In the genomic region with DNA sequence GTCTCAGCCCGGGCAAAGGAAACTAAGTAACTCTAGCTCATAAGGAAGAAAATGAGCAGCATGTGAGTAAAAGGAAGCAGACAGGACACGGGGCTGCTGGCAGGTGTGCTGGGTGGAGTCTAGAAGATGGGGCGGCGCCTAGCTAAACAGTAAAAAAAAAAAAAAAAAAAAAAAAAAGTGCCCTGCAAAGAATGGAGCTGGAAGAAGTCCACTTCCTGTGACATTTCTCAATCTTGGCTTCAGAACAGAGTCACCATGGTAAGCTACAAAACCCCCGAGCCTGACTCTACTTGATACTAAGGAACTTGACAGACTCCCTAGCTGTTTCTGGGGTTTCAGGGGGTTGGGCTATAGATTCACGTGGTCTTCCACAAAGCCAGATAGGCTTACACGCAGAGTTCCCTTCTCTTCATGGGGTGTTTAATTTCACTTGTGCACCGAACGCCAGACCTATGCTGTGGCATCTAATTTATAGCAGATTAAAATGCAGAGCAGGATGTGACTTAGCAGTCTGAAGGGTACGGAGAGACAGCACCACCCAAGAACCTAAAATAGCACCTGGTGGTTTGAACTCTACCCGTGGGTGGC, we compare ENCODE assay signal across 8 mouse cellular contexts.
A peak's percentile ranks its signal among the peaks of the same experiment; 100 is the strongest.
DNase-seq lines count a peak whose midpoint lies in the region; ATAC-seq and TF ChIP-seq lines count a peak whose summit lies in the region.

No protein-coding gene starts in this region.

- H3K4me2 ChIP-seq in midbrain, embryonic 16.5 days (ENCODE audit: low read length): peak overlapping the region; percentile 22; the same call in 1 of the 2 replicates
- peak overlapping the region; percentile 46 for H3K4me2 ChIP-seq in lung, embryonic 14.5 days

- no peak overlapping the region for H3K4me3 ChIP-seq in midbrain, embryonic 16.5 days (ENCODE audit: low read depth, low read length)
- no peak overlapping the region for H3K4me3 ChIP-seq in midbrain, embryonic 10.5 days
- peak overlapping the region; percentile 14; the same call in 1 of the 2 replicates for H3K4me3 ChIP-seq in lung, embryonic 14.5 days (ENCODE audit: low read depth, low read length)

- no peak for TF ChIP-seq CTCF in lung, embryonic 14.5 days (IDR thresholded peaks at IDR 0.05; ENCODE audit: low read depth)

- no peaks in the 10 kb centered on the region for H3K27me3 ChIP-seq in midbrain, embryonic 16.5 days (ENCODE audit: control insufficient read depth, insufficient read depth, low read depth, low read length)
- no peaks in the 10 kb centered on the region for H3K27me3 ChIP-seq in midbrain, embryonic 10.5 days (ENCODE audit: low read depth, poor library complexity, severe bottlenecking)
- no peaks in the 10 kb centered on the region for H3K27me3 ChIP-seq in lung, embryonic 14.5 days (ENCODE audit: insufficient read depth, low read length)

- intact Hi-C loops in left cerebral cortex, postnatal 14 days (cut with DNase I): loop anchor here (5.0 kb wide), 1 partner anchor 64 kb away; no protein-coding TSS in a partner anchor

- no peak for ATAC-seq in midbrain, embryonic 16.5 days
- peak; percentile 65 for ATAC-seq in common myeloid progenitor, adult 5-6 weeks (replicated peaks; ENCODE audit: low read depth, poor library complexity, severe bottlenecking)
- ATAC-seq in lung, embryonic 14.5 days (ENCODE audit: insufficient read depth): peak; percentile 65

- no peak overlapping the region for H3K9ac ChIP-seq in midbrain, embryonic 16.5 days (ENCODE audit: low read depth, low read length)
- H3K9ac ChIP-seq in lung, embryonic 14.5 days: no peak overlapping the region

- H3K36me3 ChIP-seq in midbrain, embryonic 16.5 days (ENCODE audit: control insufficient read depth, insufficient read depth, low read length): no peaks in the 10 kb centered on the region
- no peaks in the 10 kb centered on the region for H3K36me3 ChIP-seq in midbrain, embryonic 10.5 days
- H3K36me3 ChIP-seq in lung, embryonic 14.5 days (ENCODE audit: insufficient read depth): no peaks in the 10 kb centered on the region

- no peak for DNase-seq in midbrain, embryonic 10.5 days (ENCODE audit: low spot score)
- DNase-seq in kidney, adult 18-20 months: peak; percentile 45
- peak; percentile 61 for DNase-seq in lung, embryonic 14.5 days
- DNase-seq in thymus, postnatal 0 days (ENCODE audit: low spot score): peak; percentile 77
- DNase-seq in left cerebral cortex, postnatal 14 days (ENCODE audit: low spot score in 2 of 2): no peak
- DNase-seq in retina, embryonic 14.5 days (ENCODE audit: low spot score): no peak

- H3K9me3 ChIP-seq in midbrain, embryonic 16.5 days (replicated peaks; ENCODE audit: control insufficient read depth, low read length, poor library complexity, severe bottlenecking): no peaks in the 10 kb centered on the region
- H3K9me3 ChIP-seq in midbrain, embryonic 10.5 days (replicated peaks): no peaks in the 10 kb centered on the region
- no peaks in the 10 kb centered on the region for H3K9me3 ChIP-seq in lung, embryonic 14.5 days (ENCODE audit: low read depth, low read length)

- 37% methylated on average over 11 of the region's 11 CpGs for WGBS in midbrain, embryonic 16.5 days
- 58% methylated on average over 11 of the region's 11 CpGs for WGBS in midbrain, embryonic 10.5 days
- 26% methylated on average over 11 of the region's 11 CpGs for WGBS in lung, embryonic 14.5 days

- no peak overlapping the region for H3K27ac ChIP-seq in midbrain, embryonic 16.5 days (ENCODE audit: low read length)
- no peak overlapping the region for H3K27ac ChIP-seq in midbrain, embryonic 10.5 days (replicated peaks)
- H3K27ac ChIP-seq in lung, embryonic 14.5 days (ENCODE audit: low read depth): peak overlapping the region; percentile 71

- H3K4me1 ChIP-seq in midbrain, embryonic 16.5 days (ENCODE audit: control insufficient read depth, insufficient read depth, low read length): no peaks in the 10 kb centered on the region
- peaks cover 6% of the 10 kb centered on the region; the same call in 1 of the 2 replicates for H3K4me1 ChIP-seq in midbrain, embryonic 10.5 days
- no peaks in the 10 kb centered on the region for H3K4me1 ChIP-seq in lung, embryonic 14.5 days (ENCODE audit: insufficient read depth)

Comparison
In these comparisons a context has a peak if more than half of its experiments do, and no peak if none do; other contexts are left out.
1. DNase-seq: peak in kidney, adult 18-20 months (single experiment), lung, embryonic 14.5 days (single experiment) and thymus, postnatal 0 days (single experiment); none in midbrain, embryonic 10.5 days (single experiment), left cerebral cortex, postnatal 14 days (0 of 2) and retina, embryonic 14.5 days (single experiment).